Mouse (Mus musculus): ENCODE data around the gene Nav1.

Nav1 gene

DNA sequence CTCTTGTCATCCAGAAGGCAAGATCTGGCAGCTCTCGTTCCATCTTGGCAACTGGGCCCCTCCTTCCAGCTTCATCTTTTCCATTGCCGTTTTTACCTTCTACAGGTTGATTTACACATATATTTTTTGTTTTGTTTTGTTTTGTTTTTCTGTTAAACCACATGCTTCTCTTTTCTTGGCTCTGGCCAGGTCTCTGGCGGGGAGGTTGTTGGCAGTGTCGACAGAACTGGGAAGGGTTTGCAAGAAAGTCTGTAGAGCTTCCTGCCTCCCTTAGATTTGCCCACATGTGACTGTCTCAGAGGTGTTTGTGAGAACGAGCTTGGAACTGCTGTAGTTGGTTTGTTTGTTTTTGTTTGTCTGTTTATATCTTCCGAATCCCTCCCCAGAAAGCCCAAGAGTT, 166.1 kb downstream of the Nav1 start:
- DNase-seq (ENCODE audit: low spot score): no peak

DNA sequence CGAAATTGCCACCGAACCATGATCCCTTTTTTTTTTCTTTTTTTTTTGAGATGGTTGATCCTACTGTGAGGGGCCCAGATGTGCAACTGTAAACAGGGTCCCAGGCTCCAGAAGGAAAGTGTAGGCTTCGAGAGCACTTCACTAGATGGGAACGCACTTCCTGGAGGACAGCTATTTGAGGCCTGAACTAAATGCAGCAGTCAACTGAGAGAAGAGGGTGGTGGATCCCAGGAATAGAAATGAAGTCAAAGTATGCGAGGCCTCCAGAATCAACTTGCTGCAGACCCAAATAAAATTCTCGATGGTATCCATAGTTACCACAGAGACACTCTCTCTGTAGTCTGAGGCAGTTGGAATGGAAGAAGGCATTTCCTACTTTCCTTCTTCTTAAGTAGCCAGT, 168.3 kb downstream of the Nav1 start:
- no peak for DNase-seq (ENCODE audit: low spot score)

DNA sequence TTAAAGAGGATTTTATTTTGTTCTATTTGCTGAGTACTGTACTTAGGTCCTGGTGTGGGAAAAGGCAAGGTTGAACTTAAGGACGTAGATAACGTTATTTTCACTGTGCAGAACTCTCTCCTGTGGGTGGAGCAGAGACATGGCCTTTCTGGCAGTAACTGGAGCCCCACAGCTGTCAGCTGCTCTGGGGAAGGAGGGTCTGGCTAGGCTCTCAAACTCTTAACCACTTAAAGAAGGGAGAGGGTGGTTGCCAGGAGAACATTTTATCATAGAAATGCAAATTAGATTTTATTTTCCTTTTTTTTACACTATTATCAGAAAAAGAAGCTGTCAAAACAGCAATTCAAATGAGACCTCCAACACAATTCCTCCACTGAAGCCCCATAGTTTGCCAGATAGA, 171.3 kb downstream of the Nav1 start:
- DNase-seq (ENCODE audit: low spot score): no peak

DNA sequence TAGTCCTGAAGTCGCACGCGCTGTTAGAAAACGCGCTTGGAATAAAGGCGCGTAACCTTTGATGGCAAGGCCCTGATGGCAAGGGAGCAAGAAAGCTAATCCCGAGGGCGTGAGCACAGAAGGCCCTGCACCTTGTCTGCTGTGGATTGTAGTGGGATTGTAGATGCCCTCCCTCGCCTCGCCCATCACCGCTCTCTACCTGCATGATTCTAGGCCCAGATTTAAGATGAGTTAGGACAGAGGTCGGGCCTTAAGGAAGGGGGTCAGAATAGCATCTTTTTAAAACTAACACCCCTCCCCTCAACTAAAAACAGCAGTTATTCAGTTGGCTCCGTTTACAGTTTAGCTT, 176.5 kb downstream of the Nav1 start:
- no peak for DNase-seq (ENCODE audit: low spot score)

DNA sequence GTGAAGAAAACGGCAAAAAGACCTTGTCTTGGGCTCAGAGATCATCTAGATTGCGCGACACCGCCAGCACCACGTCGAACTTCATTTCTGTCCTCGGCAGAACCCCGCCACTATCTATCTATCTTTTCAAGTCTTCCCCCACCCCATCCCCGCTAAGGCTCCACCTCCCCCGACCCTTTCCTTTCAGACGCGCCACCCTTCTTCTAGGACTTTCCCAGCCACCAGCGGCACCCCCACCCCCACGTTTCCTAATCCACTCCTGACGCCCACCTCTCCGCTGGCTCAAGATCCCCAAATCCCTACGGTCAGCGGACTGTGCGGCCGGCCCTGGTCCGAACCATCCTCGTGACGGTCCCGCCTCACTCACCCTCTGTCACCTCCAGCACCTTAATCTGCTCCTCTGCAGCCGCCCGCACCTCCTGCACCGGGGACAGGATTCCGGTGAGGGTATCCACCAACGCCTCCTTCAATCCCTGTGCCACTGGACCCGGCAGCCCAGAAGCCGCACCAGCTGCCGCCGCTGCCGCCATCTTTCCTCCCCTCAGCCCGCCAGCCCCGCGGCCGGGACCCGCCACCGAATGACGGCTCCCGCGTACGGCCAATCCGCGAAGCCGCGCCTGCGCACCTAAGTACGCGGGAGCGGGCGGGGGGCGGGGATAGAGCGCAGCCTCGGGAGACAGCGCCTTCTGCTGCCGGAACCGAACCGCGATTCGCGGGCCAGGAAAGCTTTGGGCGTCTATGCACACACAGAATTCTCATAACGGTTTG, 177.0 kb downstream of the Nav1 start, which contains the start of gene Ipo9:
TSS of gene Ipo9 (minus strand) at position 599 of the 768 bp plus-strand sequence.
- peak; percentile 89 for DNase-seq (ENCODE audit: low spot score)

DNA sequence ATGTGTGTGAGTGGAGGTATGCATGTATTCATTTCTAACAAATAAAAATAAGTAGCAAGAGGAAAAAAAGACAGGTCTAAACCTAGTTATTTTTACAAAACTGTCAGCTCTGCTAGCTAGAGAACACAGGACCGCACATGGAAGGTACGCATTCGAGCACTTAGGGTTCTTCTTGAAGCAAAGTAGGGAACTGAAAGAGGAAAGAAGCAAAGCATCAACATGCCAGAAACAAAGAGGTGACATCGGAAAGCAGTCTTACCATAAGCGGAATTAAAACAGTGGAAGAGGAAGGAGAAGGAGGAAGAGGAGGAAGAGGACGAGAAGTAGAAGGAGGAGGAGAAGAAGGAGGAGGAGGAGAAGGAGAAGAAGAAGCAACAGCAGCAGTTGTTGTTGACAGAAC, 179.7 kb downstream of the Nav1 start:
- no peak for DNase-seq (ENCODE audit: low spot score)

DNA sequence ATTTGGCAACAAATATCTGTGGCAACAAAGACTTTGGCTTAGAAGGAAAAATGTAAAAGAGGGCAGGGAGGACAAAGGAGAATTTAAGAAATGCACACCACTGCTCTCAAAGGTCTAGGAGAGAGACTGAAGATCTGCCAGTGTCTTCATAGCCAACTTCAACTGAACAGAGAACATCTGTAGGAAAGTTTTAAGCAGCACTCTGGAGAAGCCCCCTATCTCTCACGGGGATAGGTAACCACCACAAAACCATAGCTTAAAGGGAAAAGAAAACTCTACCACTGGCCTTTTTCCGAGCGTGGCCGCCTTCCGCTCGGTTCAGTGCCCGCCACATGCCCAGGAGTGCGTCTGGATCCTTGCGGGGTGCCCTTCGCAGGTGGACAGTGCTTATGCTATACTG, 180.4 kb downstream of the Nav1 start:
- DNase-seq (ENCODE audit: low spot score): no peak

DNA sequence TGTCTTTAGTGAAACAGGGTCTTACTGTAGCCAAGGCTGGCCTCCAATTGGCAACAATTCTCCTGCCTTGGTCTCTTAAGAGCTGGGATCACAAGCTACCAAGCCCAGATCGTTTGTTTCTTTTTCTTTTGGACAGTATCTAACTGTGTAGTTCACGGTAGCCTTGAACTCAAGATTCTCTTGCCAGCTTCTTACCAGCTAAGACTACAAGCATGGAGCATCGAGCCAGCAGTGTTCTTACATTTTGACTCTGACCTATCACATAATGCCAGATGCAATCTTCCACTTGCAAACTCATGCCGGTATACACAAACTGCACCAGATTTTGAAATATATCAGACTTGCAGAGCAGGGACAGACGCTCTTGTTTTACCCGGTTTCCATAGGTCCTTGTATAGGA, 184.3 kb downstream of the Nav1 start:
- DNase-seq (ENCODE audit: low spot score): no peak

DNA sequence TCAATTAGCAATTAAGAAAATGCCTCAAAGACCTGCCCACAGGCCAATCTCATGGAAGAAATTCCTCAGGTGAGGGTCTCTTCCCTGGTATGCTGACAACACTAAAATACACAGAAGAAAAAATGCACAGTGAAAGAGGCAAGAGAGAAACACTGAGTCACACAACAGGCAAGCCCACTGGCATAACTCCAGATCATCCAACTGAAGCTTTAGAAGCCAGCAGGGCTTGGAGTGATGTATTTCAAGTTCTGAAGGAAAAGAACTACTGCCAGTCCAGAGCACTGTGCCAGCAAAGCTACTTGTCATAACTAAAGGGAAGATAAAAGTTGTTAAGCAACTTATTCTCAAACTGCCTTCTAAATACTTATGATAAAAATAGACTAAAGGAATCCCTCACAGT, 193.1 kb downstream of the Nav1 start:
- DNase-seq (ENCODE audit: low spot score): no peak

DNA sequence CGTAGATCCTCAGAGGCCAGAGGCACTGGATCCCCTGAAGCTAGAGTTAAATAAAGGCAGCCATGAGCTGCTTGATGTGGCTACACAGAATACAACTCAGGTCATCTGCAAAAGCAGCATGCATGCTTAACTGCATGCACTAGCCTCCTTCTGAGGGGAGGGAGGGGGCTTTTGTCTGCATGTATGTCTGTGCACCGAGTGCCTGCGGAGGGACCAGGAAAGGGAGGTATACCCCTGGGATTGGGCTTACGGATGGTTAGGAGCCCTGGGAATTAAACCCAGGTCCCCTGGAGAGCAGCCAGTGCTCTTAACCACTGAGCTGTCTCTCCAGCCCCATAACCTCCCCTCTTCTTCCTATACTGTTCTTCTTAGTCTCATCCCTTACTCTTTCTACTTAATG, 195.0 kb downstream of the Nav1 start:
- DNase-seq (ENCODE audit: low spot score): no peak

DNA sequence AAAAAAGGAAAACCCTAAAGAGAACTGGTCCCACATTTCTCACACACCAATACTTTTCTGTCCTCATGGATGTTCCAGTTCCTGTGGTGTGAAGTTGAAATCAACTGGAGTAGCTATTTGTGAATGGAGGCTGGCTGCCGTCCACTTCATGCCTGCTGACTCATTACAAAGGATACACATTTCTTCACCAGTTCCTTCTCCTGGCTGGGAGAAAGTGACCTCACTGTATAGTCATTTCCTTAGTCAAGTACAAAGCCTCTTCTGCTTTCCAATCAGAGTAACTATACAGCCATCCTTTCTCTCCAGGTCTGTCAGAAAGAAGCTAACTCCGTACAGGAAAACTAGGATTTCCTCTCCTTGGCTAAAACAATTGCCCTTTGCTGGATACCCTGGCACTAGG, 196.1 kb downstream of the Nav1 start:
- DNase-seq (ENCODE audit: low spot score): peak; percentile 49

DNA sequence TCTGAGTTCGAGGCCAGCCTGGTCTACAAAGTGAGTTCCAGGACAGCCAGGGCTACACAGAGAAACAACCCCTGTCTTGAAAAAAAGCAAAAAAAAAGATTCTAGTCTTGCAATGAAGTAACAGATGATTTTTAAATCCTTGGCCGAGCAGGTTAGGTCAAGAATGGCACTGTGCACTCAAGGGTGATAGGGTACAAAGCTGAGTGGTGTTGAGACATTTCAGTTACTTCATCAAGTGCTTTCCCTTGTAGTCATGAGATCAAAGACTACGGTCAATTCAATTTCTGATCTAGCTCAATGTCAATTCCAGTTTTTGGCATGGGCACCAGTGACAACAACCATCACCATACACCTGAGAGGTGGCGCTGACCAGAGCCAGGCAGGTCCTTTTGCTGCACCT, 198.1 kb downstream of the Nav1 start:
- DNase-seq (ENCODE audit: low spot score): no peak

DNA sequence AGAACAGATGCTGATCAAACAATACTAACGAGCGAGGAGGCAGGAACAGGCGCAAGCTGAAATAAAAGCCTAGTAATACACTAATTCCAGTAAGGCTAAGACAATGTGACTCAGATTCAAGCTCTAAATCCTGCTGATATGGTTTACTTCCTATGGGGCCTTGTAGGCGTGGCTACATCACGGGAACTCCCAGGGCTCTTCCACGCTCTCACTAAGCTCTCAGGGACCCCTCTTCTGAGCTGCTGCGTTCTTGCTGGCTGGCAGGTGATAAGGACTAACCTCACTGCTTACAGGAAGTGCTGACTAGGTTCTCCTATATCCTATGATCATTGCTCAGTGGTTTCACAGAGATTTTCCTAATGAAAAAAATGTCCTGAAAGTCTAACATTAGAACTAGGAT, 201.7 kb downstream of the Nav1 start:
- no peak for DNase-seq (ENCODE audit: low spot score)

DNA sequence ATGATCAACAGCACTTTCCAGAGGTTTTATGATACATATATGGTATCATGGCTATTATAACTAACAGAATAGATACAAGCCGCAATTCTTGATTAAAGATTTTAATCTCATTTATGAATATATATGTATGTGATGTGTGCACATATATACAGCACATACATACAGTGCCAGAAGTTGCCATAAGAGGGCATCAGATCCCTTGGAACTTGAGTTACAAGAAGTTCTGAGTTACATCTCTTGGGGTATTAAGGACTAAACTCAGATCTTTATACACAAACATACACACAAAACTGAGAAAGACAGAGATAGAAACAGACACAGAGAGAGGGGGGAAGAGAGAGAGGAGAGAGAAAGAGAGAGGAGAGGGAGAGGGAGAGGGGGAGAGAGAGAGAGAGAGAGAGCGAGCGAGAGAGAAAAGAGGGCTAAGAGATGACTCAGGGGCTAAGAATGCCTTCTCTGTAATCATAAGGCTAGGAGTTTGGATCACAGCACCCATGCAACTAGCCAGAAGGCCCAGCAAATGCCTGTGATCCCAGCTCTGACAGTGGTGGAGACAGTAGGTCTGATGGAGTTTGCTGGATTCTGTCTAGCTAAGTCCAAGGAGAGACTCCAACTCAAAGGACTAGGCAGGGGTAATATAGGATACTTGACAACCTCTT, 205.5 kb downstream of the Nav1 start:
- no peak for DNase-seq (ENCODE audit: low spot score)

DNA sequence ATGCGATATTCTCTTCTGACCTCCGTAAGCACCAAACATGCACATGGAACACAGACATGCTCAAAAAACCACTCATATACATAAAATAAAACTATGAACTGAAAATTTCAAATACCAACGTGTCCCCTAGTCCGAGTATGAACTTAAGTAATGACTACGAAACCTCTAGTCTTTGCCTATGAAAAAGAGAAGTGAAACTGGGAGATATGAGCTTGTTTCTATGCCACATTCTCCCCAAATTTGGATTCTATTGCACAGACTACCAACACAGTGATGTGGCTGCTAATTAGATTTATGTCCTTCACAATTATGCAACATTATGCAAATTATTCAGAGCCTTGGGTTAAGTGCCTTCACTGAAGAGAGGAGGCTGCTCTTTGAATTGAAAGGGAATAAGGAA, 207.6 kb downstream of the Nav1 start:
- DNase-seq (ENCODE audit: low spot score): no peak

DNA sequence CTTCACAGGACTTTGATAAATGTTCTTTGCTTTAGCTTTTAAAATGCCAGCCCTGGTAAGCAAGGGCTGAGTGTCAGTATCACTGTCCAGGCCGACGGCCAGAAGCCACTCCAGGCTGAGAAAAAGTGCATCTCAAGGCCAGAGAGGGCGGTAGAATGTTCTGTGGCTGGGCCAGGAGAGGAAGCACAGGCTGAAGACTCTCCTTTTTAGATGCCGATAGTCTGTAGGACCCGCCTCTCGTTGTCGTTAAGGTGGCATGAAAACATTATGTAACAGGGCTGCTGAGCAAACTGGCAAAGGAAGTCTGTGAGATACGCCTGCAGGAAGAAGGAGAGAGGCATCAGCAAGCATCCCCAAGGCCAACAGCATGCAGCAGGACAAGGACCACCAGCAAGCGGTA, 221.9 kb downstream of the Nav1 start:
- DNase-seq (ENCODE audit: low spot score): no peak

Data from urinary bladder, postnatal 25 days (tissue).